Mouse (Mus musculus): ENCODE results near the gene Mfsd5. TPM values are rescaled to one million over a fixed set of nuclear protein-coding genes. Genes with fewer than 3 reads are reported as not detected.

Mfsd5 gene
- total RNA-seq, 2 experiments from 2014 or later = 29.0 to 29.4 TPM

GRCm38 (mm10) chr15:102247252-102248130 lies 31.8 kb upstream of the Mfsd5 start:
- DNase-seq = peak; percentile 81

- no peak for DNase-seq
Measured at GRCm38 (mm10) chr15:102248131-102248811, 31.0 kb upstream of the Mfsd5 start.

- DNase-seq = no peak
Measured at GRCm38 (mm10) chr15:102248812-102249191, 30.5 kb upstream of the Mfsd5 start.

- DNase-seq = peak; percentile 41
Measured at GRCm38 (mm10) chr15:102249251-102249691, 30.0 kb upstream of the Mfsd5 start.

- DNase-seq = no peak
Measured at GRCm38 (mm10) chr15:102249967-102250366, 29.3 kb upstream of the Mfsd5 start.

GRCm38 (mm10) chr15:102250521-102250920 lies 28.7 kb upstream of the Mfsd5 start:
- no peak for DNase-seq

- no peak for DNase-seq
Measured at GRCm38 (mm10) chr15:102255547-102256255, 23.6 kb upstream of the Mfsd5 start.

GRCm38 (mm10) chr15:102256431-102257201 lies 22.6 kb upstream of the Mfsd5 start:
- DNase-seq = no peak

GRCm38 (mm10) chr15:102257202-102258075 lies 21.8 kb upstream of the Mfsd5 start, which contains the start of gene Rarg:
Gene Rarg, minus strand, starts transcription at chr15:102257517.
- DNase-seq = peak; percentile 65

GRCm38 (mm10) chr15:102258076-102258470 lies 21.2 kb upstream of the Mfsd5 start:
- DNase-seq = no peak

GRCm38 (mm10) chr15:102258581-102259253 lies 20.5 kb upstream of the Mfsd5 start:
- DNase-seq = no peak

- DNase-seq = no peak
Measured at GRCm38 (mm10) chr15:102262582-102262981, 16.7 kb upstream of the Mfsd5 start.

- DNase-seq = no peak
Measured at GRCm38 (mm10) chr15:102263037-102263436, 16.2 kb upstream of the Mfsd5 start.

- no peak for DNase-seq
Measured at GRCm38 (mm10) chr15:102265548-102265947, 13.7 kb upstream of the Mfsd5 start.

- no peak for DNase-seq
Measured at GRCm38 (mm10) chr15:102270274-102270960, 8.8 kb upstream of the Mfsd5 start, which contains the start of gene Gm9918. Gene Gm9918, plus strand, starts transcription at chr15:102270563.

- no peak for DNase-seq
Measured at GRCm38 (mm10) chr15:102271441-102271840, 7.8 kb upstream of the Mfsd5 start.

GRCm38 (mm10) chr15:102273982-102274716 lies 5.1 kb upstream of the Mfsd5 start:
- DNase-seq = no peak

- no peak for DNase-seq
Measured at GRCm38 (mm10) chr15:102278726-102279091, 545 bp upstream of the Mfsd5 start.

All from adrenal gland, postnatal 10 days (tissue).